Mouse (Mus musculus): ENCODE results near the gene Gas8.
"Not testable (repeated sequence)": the region's sequence is repeated elsewhere in the genome, so short reads cannot be mapped to it uniquely, and the experiment has no call there.

The Gas8 gene

GRCm38 (mm10) chr8:123514781-123515539 is 3.7 kb upstream of the Gas8 start, which contains the start of gene Dbndd1:
TSS of gene Dbndd1 (minus strand) at chr8:123515463.
- no peak for DNase-seq (ENCODE audit: low read depth)

GRCm38 (mm10) chr8:123515540-123515897 is 3.1 kb upstream of the Gas8 start:
- no peak for DNase-seq (ENCODE audit: low read depth)

- DNase-seq (ENCODE audit: low read depth): peak; percentile 57
Observed at GRCm38 (mm10) chr8:123516596-123516995, 2.0 kb upstream of the Gas8 start.

- DNase-seq (ENCODE audit: low read depth): no peak
Observed at GRCm38 (mm10) chr8:123518172-123518571, 462 bp upstream of the Gas8 start.

- DNase-seq (ENCODE audit: low read depth): not testable (repeated sequence)
Observed at GRCm38 (mm10) chr8:123520048-123520447, 1.4 kb downstream of the Gas8 start.

GRCm38 (mm10) chr8:123527720-123528489 is 9.3 kb downstream of the Gas8 start:
- no peak for DNase-seq (ENCODE audit: low read depth)

- DNase-seq (ENCODE audit: low read depth): no peak
Observed at GRCm38 (mm10) chr8:123536242-123536989, 17.8 kb downstream of the Gas8 start.

- DNase-seq (ENCODE audit: low read depth): no peak
Observed at GRCm38 (mm10) chr8:123536990-123537380, 18.4 kb downstream of the Gas8 start.

GRCm38 (mm10) chr8:123537641-123538040 is 19.0 kb downstream of the Gas8 start:
- not testable (repeated sequence) for DNase-seq (ENCODE audit: low read depth)

GRCm38 (mm10) chr8:123564221-123564620 is 45.6 kb downstream of the Gas8 start:
- not testable (repeated sequence) for DNase-seq (ENCODE audit: low read depth)

GRCm38 (mm10) chr8:123575386-123575785 is 56.8 kb downstream of the Gas8 start:
- DNase-seq (ENCODE audit: low read depth): not testable (repeated sequence)
